ENCODE assay signal across 10 mouse cellular contexts in the genomic region with DNA sequence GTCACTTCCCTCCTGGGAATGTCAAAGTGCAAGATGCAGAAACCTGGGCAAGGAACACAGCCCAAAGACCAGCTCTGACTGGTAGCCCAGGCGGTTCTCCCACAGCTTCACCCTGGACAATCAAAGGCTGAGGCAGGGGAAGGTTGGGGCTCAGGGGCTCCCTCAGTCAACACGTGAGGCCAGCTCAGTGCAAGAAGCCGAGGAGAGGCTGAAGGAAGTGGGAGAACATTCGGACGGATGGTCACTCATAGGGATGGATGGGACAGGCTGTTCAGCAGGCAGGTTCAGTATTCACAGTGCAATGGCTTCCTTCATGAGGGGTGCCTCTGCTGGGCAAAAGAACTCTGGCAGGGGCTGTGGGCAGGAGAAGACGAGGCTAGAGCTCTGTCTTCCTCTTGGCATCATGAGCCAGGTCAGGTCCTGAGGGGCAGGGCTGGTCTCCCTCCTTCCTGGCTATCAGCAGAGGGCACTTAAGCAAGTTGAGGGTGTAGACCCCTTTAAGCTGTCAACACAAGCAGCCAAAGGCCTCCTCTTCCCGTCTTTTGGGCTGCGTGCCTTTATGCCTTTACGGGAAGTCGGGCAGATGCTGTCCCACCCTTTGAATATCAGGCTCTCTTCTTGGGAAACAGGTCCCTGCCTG. TPM values are rescaled to one million over a fixed set of nuclear protein-coding genes. Genes with fewer than 3 reads are reported as not detected.
A peak's percentile ranks its signal among the peaks of the same experiment; 100 is the strongest.
DNase-seq lines count a peak whose midpoint lies in the region; ATAC-seq and TF ChIP-seq lines count a peak whose summit lies in the region.
"Had no signal": no experiment of that assay in that cellular context is flagged by ENCODE, and none has a peak within 500 bp of the region (broad histone marks: within the 10 kb centered on the region; RNA-seq: fewer than 3 reads in every experiment).

No protein-coding gene starts in this region.

- DNase-seq in heart, embryonic 10.5 days (ENCODE audit: low spot score) = peak; percentile 76
- DNase-seq in heart, adult 18-20 months = no peak
- no peak for DNase-seq in kidney, postnatal 0 days (ENCODE audit: low spot score)
- no peak for DNase-seq in kidney, adult 11 months
- peak; percentile 7 for DNase-seq in embryonic facial prominence, embryonic 10.5 days (ENCODE audit: low spot score)
- DNase-seq in limb, embryonic 10.5 days (ENCODE audit: low spot score) = no peak
- DNase-seq in thymus, postnatal 10 days (ENCODE audit: low spot score in 2 of 2) = no peak
- no peak for DNase-seq in right cerebral cortex, postnatal 25 days
- DNase-seq: liver, postnatal 0 days had no signal

- peaks cover 56% of the 10 kb centered on the region for H3K4me1 ChIP-seq in heart, embryonic 10.5 days
- H3K4me1 ChIP-seq in kidney, postnatal 0 days (replicated peaks; ENCODE audit: insufficient read depth, low read length) = peaks cover 41% of the 10 kb centered on the region
- H3K4me1 ChIP-seq in embryonic facial prominence, embryonic 10.5 days = peaks cover 48% of the 10 kb centered on the region
- H3K4me1 ChIP-seq in limb, embryonic 10.5 days = peaks cover 58% of the 10 kb centered on the region

- 0 out of 2 replicates have a peak overlapping the region, but pooled peaks have one; percentile 1 for H3K9ac ChIP-seq in kidney, postnatal 0 days (ENCODE audit: low read depth, low read length)
- H3K9ac ChIP-seq: hindbrain, embryonic 12.5 days; liver, postnatal 0 days had no signal

- no peak for ATAC-seq in kidney, postnatal 0 days (replicated peaks; ENCODE audit: low FRiP score, low read depth)
- ATAC-seq: liver, postnatal 0 days had no signal

- H3K27me3 ChIP-seq in heart, embryonic 10.5 days (ENCODE audit: insufficient read depth, poor library complexity, severe bottlenecking) = 0 out of 2 replicates have a peak, but pooled peaks cover 3% of the 10 kb centered on the region
- no peaks in the 10 kb centered on the region for H3K27me3 ChIP-seq in kidney, postnatal 0 days (ENCODE audit: insufficient read depth, low read length)
- H3K27me3 ChIP-seq in embryonic facial prominence, embryonic 10.5 days (replicated peaks; ENCODE audit: low read depth, poor library complexity, severe bottlenecking) = no peaks in the 10 kb centered on the region
- H3K27me3 ChIP-seq in limb, embryonic 10.5 days (ENCODE audit: low read depth, poor library complexity, severe bottlenecking) = no peaks in the 10 kb centered on the region
- H3K27me3 ChIP-seq: hindbrain, embryonic 12.5 days had no signal

- no peak overlapping the region for H3K4me2 ChIP-seq in kidney, postnatal 0 days (ENCODE audit: low read length)
- H3K4me2 ChIP-seq: hindbrain, embryonic 12.5 days had no signal

- WGBS in heart, embryonic 10.5 days = 67% methylated on average over 10 of the region's 10 CpGs
- WGBS in kidney, postnatal 0 days = 90% methylated on average over 10 of the region's 10 CpGs
- WGBS in embryonic facial prominence, embryonic 10.5 days = 90% methylated on average over 10 of the region's 10 CpGs
- WGBS in limb, embryonic 10.5 days = 94% methylated on average over 10 of the region's 10 CpGs

- no peaks in the 10 kb centered on the region for H3K9me3 ChIP-seq in heart, embryonic 10.5 days
- H3K9me3 ChIP-seq in kidney, postnatal 0 days (replicated peaks; ENCODE audit: low read length) = no peaks in the 10 kb centered on the region
- no peaks in the 10 kb centered on the region for H3K9me3 ChIP-seq in embryonic facial prominence, embryonic 10.5 days
- H3K9me3 ChIP-seq in limb, embryonic 10.5 days (replicated peaks) = no peaks in the 10 kb centered on the region
- H3K9me3 ChIP-seq: hindbrain, embryonic 12.5 days had no signal

- peaks cover 39% of the 10 kb centered on the region for H3K36me3 ChIP-seq in heart, embryonic 10.5 days
- H3K36me3 ChIP-seq in kidney, postnatal 0 days (ENCODE audit: insufficient read depth, low read length) = 0 out of 2 replicates have a peak, but pooled peaks cover 3% of the 10 kb centered on the region
- H3K36me3 ChIP-seq in embryonic facial prominence, embryonic 10.5 days (replicated peaks) = peaks cover 35% of the 10 kb centered on the region
- peaks cover 10% of the 10 kb centered on the region for H3K36me3 ChIP-seq in limb, embryonic 10.5 days
- H3K36me3 ChIP-seq: hindbrain, embryonic 12.5 days had no signal

- H3K4me3 ChIP-seq in heart, embryonic 10.5 days = no peak overlapping the region
- no peak overlapping the region for H3K4me3 ChIP-seq in kidney, postnatal 0 days (replicated peaks; ENCODE audit: low read depth, low read length)
- H3K4me3 ChIP-seq in embryonic facial prominence, embryonic 10.5 days = no peak overlapping the region
- no peak overlapping the region for H3K4me3 ChIP-seq in limb, embryonic 10.5 days
- H3K4me3 ChIP-seq: hindbrain, embryonic 12.5 days had no signal

- TF ChIP-seq CTCF in kidney, postnatal 0 days (IDR thresholded peaks at IDR 0.05; ENCODE audit: low read depth) = no peak

- peak overlapping the region; percentile 82 for H3K27ac ChIP-seq in heart, embryonic 10.5 days
- no peak overlapping the region for H3K27ac ChIP-seq in kidney, postnatal 0 days
- peak overlapping the region; percentile 85 for H3K27ac ChIP-seq in embryonic facial prominence, embryonic 10.5 days (replicated peaks)
- peak overlapping the region; percentile 81 for H3K27ac ChIP-seq in limb, embryonic 10.5 days

RNA-seq across cellular contexts. Expression of a gene that starts 18.1 kb away (rescaled TPM):
- polyA plus RNA-seq in heart, embryonic 10.5 days (2016; fragmentation: Nextera tagmentation; extraction: Ambion mirVana) = 10.4 and 11.3 TPM in 2 replicates
- 10 to 100 TPM; 25.5 to 25.8 TPM for total RNA-seq in heart, adult 18-20 months (2021)
- polyA plus RNA-seq in kidney, postnatal 0 days (2015; fragmentation: Nextera tagmentation; extraction: Ambion mirVana) = 7.8 and 8.7 TPM in 2 replicates
- polyA plus RNA-seq in embryonic facial prominence, embryonic 10.5 days (2016; fragmentation: Nextera tagmentation; extraction: Ambion mirVana) = 3.8 and 4.4 TPM in 2 replicates
- 3.4 and 4.6 TPM in 2 replicates for polyA plus RNA-seq in limb, embryonic 10.5 days (2016; fragmentation: Nextera tagmentation; extraction: Ambion mirVana)

RNA-seq across cellular contexts. Expression of a gene that starts 45.8 kb away (rescaled TPM):
- polyA plus RNA-seq in heart, embryonic 10.5 days (2016; fragmentation: Nextera tagmentation; extraction: Ambion mirVana) = 62.2 and 71.8 TPM in 2 replicates
- 10 to 100 TPM; 73.1 to 90.9 TPM for total RNA-seq in heart, adult 18-20 months (2021)
- polyA plus RNA-seq in kidney, postnatal 0 days (2015; fragmentation: Nextera tagmentation; extraction: Ambion mirVana) = 79.2 and 81.5 TPM in 2 replicates
- polyA plus RNA-seq in embryonic facial prominence, embryonic 10.5 days (2016; fragmentation: Nextera tagmentation; extraction: Ambion mirVana) = 88.7 and 88.8 TPM in 2 replicates
- 83.4 and 98.2 TPM in 2 replicates for polyA plus RNA-seq in limb, embryonic 10.5 days (2016; fragmentation: Nextera tagmentation; extraction: Ambion mirVana)

Comparison
In these comparisons a context has a peak if more than half of its experiments do, and no peak if none do; other contexts are left out.
1. DNase-seq: peak in heart, embryonic 10.5 days (single experiment) and embryonic facial prominence, embryonic 10.5 days (single experiment); none in heart, adult 18-20 months (0 of 2), kidney, postnatal 0 days (single experiment), kidney, adult 11 months (single experiment), limb, embryonic 10.5 days (single experiment), thymus, postnatal 10 days (0 of 2) and right cerebral cortex, postnatal 25 days (single experiment).